Mouse (Mus musculus): ENCODE measurements around the gene Agfg1. TPM values are rescaled to one million over a fixed set of nuclear protein-coding genes. Genes with fewer than 3 reads are reported as not detected.
"Not testable (repeated sequence)": the region's sequence is repeated elsewhere in the genome, so short reads cannot be mapped to it uniquely, and the experiment has no call there.

The Agfg1 gene
- total RNA-seq, 2 experiments from 2014 or later, result 23.3 to 24.9 TPM

GRCm38 (mm10) chr1:82901201-82901600 is 61.9 kb downstream of the Agfg1 start:
- DNase-seq, result no peak

- DNase-seq, result no peak
These were observed 66.6 kb downstream of the Agfg1 start for GRCm38 (mm10) chr1:82905886-82906285.

GRCm38 (mm10) chr1:82913025-82913424 is 73.7 kb downstream of the Agfg1 start, which contains the start of gene A030005L19Rik:
Gene A030005L19Rik (plus strand): TSS chr1:82913325.
- no peak for DNase-seq

GRCm38 (mm10) chr1:82913434-82913833 is 74.2 kb downstream of the Agfg1 start:
- not testable (repeated sequence) for DNase-seq

GRCm38 (mm10) chr1:82924650-82925049 is 85.4 kb downstream of the Agfg1 start, which contains the start of gene A030014E15Rik:
Gene A030014E15Rik (plus strand): TSS chr1:82924917.
- no peak for DNase-seq

GRCm38 (mm10) chr1:82930558-82930957 is 91.3 kb downstream of the Agfg1 start:
- not testable (repeated sequence) for DNase-seq

GRCm38 (mm10) chr1:82931326-82931725 is 92.0 kb downstream of the Agfg1 start, which contains the start of gene Gm6217:
Gene Gm6217 (minus strand): TSS chr1:82931399.
- DNase-seq, result not testable (repeated sequence)

GRCm38 (mm10) chr1:82938666-82939065 is 99.4 kb downstream of the Agfg1 start:
- no peak for DNase-seq

GRCm38 (mm10) chr1:82942505-82942904 is 103.2 kb downstream of the Agfg1 start:
- not testable (repeated sequence) for DNase-seq

GRCm38 (mm10) chr1:82943295-82943694 is 104.0 kb downstream of the Agfg1 start, which contains the start of gene A030003K21Rik:
Gene A030003K21Rik (minus strand): TSS chr1:82943388.
- not testable (repeated sequence) for DNase-seq

GRCm38 (mm10) chr1:82946029-82946428 is 106.7 kb downstream of the Agfg1 start:
- not testable (repeated sequence) for DNase-seq

- DNase-seq, result no peak
These were observed 109.3 kb downstream of the Agfg1 start for GRCm38 (mm10) chr1:82948601-82949000.

Small RNA genes within 50 kb of the gene (microRNA-seq; reads per million reads assigned to microRNA genes)
- 0 to 0.74 reads per million in 2 experiments for gene Gm22396 (ENCODE audit: borderline replicate concordance in 2 of 2)

Other genes with a start within 250 kb of the Agfg1 start
- gene Mff, start 114.6 kb upstream of the Agfg1 start, total RNA-seq (2021), result 100 to 1,000 TPM; 121 to 123 TPM
- not detected for gene Tm4sf20, start 71.0 kb upstream of the Agfg1 start, total RNA-seq (2021)
- gene Gm47791, start 68.2 kb upstream of the Agfg1 start, total RNA-seq (2021), result not detected
- not detected for gene A030005L19Rik, start 73.8 kb downstream of the Agfg1 start, total RNA-seq (2021)
- not detected for gene A030014E15Rik, start 85.4 kb downstream of the Agfg1 start, total RNA-seq (2021)
- not detected for gene Gm6217, start 91.9 kb downstream of the Agfg1 start, total RNA-seq (2021)
- gene A030003K21Rik, start 103.9 kb downstream of the Agfg1 start, total RNA-seq (2021), result not detected
- not detected for gene Gm7544, start 116.5 kb downstream of the Agfg1 start, total RNA-seq (2021)
- gene Gm47955, start 120.8 kb downstream of the Agfg1 start, total RNA-seq (2021), result not detected
- not detected for gene Gm47959, start 161.1 kb downstream of the Agfg1 start, total RNA-seq (2021)
- not detected for gene Slc19a3, start 199.0 kb downstream of the Agfg1 start, total RNA-seq (2021)
- not detected for gene Krtap28-10, start 203.0 kb downstream of the Agfg1 start, total RNA-seq (2021)
- gene Gm47969, start 205.4 kb downstream of the Agfg1 start, total RNA-seq (2021), result not detected
- gene A030005K14Rik, start 219.9 kb downstream of the Agfg1 start, total RNA-seq (2021), result not detected
- gene Krtap28-13, start 221.4 kb downstream of the Agfg1 start, total RNA-seq (2021), result not detected

All from gastrocnemius, postnatal 25 days (tissue).